Mouse (Mus musculus): ENCODE data around the gene Lpp.

Lpp gene

GRCm38 (mm10) chr16:24880698-24881097 lies 487.4 kb downstream of the Lpp start:
- DNase-seq (ENCODE audit: low spot score): peak; percentile 8

- no peak for DNase-seq (ENCODE audit: low spot score)
These were observed 488.9 kb downstream of the Lpp start for GRCm38 (mm10) chr16:24881981-24882775.

GRCm38 (mm10) chr16:24884017-24884416 lies 490.7 kb downstream of the Lpp start:
- no peak for DNase-seq (ENCODE audit: low spot score)

- no peak for DNase-seq (ENCODE audit: low spot score)
These were observed 493.0 kb downstream of the Lpp start for GRCm38 (mm10) chr16:24886346-24886745.

DNA sequence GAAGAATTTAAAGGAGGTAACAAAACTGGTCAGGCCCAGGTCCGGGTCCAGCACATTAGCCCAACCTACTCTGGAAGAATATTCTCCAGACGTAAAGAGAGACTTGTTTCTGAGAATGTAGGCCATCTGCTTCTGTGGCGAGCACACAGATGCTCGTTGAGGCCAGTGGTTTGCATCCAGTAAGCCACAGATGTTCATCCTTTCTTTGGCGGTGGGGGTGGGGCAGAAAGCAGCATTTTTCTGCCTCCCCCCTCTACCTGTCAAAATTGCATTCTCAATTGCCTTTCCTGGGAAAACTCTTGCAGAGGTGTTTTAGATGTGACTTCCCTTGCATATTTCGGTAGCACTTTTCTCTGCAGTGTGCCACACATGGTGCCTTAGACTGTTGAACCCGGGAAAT lies 493.6 kb downstream of the Lpp start:
- DNase-seq (ENCODE audit: low spot score): no peak

DNA sequence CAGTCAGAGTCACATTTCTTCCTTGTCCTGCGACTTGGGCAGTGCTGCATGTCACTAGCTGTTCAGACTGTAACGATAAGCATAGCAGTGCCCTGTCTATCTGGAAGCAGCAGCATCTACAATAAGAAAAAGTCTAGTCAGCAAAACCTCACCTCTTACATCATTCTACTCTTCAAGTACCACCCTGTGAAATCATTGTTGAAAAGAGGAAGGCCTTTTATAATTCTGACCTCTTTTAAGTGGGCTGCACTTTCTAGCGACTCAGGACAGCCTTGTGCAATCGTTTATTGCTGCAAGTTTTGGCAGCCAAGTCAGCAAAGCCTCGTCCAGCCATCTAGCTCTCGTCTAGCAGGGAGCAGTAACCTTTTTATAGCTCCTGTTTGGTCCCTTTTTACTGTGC lies 498.1 kb downstream of the Lpp start:
- no peak for DNase-seq (ENCODE audit: low spot score)

DNA sequence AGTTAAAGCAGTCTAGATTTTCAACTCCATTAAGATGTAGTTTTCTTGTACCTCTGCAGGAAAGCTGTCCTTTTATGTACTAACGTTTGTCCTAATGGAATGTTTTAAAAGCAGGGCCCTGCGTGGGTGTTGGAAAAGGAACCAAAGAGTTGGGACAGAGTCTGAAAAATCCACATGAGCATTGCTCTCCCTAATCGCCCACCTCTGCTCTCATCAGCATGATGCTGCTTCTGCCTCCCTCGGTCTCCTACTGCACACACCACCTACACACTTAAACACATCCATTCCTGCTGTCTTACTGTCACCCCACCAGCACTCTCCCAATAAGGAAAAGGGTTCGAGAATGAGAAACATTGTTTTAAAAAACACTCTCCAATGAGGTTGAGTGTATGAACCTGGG lies 501.9 kb downstream of the Lpp start:
- no peak for DNase-seq (ENCODE audit: low spot score)

DNA sequence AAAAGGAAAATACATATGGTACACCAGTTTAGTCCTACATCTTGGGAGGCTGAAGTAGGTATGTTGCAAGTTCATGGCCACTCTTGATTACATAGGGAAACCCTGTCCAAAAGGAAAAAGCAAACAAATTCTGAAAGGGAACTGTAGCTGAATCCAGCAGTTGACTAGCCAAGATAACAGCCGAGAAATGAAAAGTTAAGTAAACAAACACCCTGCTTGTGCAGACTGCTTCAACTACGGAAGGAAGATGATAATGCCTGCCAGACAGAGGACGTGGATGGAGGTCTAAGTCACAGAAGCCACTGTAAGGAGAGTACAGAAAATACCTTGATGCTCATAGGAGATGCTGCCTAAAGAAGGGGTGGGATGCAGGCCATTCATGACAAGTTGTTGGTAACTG lies 504.3 kb downstream of the Lpp start:
- no peak for DNase-seq (ENCODE audit: low spot score)

DNA sequence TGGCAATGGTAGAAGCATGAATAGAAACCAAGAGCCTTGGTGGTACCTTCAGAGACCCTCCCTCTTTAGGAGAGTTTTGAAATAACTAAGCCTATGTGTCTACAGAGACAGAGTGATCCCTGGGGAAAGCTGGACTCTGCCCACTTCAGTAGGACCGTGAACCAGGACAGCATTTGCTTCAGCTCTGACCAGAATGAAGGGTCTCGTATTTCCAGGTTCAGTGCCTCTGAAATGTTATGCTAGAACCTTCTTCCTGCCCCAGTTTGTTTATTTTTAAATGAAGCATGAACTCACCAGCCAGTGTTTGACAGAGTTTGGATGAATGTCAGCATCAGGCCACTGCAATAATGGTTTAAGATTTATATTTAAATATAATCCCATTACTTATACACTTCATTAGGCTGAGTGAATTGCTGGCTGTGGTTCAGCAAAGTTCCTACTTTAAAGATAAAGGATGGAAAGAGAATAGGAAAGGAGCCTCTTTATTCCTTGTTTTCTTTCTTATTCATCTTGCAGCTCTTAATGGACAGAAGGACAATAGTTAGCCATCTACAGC lies 507.0 kb downstream of the Lpp start:
- DNase-seq (ENCODE audit: low spot score): no peak

- DNase-seq (ENCODE audit: low spot score): no peak
These were observed 508.0 kb downstream of the Lpp start for GRCm38 (mm10) chr16:24901139-24901859.

DNA sequence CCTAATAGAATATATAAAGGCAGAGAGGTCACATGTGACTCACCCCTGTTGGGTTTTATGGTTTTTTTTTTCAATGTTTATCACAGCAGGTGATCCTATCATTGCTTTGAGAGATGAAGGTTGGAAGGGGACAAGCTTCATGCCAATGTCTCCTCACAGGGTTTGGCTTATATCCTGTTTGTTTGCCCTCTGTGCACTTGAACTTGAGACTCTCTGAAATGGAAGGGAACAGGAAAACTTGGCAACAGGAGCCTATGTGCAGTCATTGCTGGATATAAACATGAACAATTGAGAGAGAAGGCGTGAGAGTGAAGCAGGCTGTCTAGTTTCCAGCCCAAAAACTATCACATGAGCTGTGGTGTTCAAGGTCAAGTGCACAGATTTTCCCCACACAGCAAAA lies 508.8 kb downstream of the Lpp start:
- no peak for DNase-seq (ENCODE audit: low spot score)

DNA sequence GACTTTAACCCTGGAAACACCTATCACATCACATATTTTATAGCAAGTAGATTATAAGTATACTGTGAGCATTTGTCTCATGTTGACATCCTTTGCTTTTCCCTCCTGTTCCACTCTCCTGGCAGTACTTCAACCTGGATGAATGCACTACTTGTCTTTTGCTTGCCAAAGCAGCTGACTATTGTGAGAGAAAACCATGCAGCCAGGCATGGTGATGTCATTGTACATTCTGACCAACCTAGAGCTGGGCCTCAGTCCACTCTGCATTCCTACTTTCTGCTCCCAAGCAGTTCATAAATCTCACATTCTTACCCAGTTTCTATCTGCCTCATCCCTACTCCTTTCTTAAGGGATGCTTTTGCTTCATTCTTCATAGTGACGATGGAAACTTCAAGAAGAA lies 515.6 kb downstream of the Lpp start:
- DNase-seq (ENCODE audit: low spot score): no peak

- DNase-seq (ENCODE audit: low spot score): no peak
These were observed 517.0 kb downstream of the Lpp start for GRCm38 (mm10) chr16:24910321-24910720.

GRCm38 (mm10) chr16:24910834-24911233 lies 517.5 kb downstream of the Lpp start:
- DNase-seq (ENCODE audit: low spot score): no peak

GRCm38 (mm10) chr16:24912381-24912780 lies 519.1 kb downstream of the Lpp start:
- DNase-seq (ENCODE audit: low spot score): no peak

GRCm38 (mm10) chr16:24913021-24913420 lies 519.7 kb downstream of the Lpp start:
- DNase-seq (ENCODE audit: low spot score): no peak

- no peak for DNase-seq (ENCODE audit: low spot score)
These were observed 520.5 kb downstream of the Lpp start for GRCm38 (mm10) chr16:24913641-24914392.

GRCm38 (mm10) chr16:24914393-24914751 lies 521.1 kb downstream of the Lpp start:
- no peak for DNase-seq (ENCODE audit: low spot score)

DNA sequence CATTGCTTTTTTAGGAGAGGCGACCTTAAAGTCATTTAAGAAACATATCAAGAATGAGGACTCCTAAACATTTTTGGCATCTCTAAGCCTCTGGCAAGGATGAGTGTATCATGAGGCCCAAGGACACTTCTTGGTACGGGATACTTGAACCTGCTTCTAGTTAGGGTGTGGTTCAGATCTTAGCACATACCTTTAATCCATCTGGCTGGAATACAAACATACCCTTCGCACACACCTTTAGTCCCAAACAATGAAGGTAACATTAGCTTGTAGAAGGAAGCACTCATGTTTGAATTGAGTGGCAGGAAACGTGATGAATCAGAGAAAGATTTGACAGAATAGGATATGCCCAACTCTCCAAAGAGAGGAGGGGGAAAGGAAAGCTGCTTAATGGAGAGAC lies 522.2 kb downstream of the Lpp start:
- DNase-seq (ENCODE audit: low spot score): no peak

GRCm38 (mm10) chr16:24919349-24920012 lies 526.2 kb downstream of the Lpp start:
- no peak for DNase-seq (ENCODE audit: low spot score)

- DNase-seq (ENCODE audit: low spot score): no peak
These were observed 536.8 kb downstream of the Lpp start for GRCm38 (mm10) chr16:24930070-24930469.

DNA sequence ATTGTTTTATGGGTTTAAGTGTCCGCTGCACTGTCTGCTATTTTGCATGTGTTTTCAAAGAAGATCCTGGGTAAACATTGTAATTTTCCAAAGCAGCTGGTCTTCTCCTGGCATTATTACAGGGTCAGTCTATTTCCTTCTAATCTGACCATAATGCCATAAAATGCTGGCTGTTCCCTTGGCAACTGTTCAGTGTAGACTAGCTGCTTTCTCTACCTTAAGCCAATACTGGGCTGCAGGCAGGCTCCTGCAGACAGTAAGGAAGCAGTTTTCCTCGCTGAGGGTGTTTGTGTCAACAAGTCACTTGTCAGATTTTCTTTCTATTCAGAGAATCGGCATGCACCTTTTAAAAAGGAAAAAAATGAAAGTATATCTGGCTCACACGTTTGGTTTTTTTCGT lies 537.3 kb downstream of the Lpp start:
- DNase-seq (ENCODE audit: low spot score): no peak
